Mouse (Mus musculus): ENCODE data around the gene Spty2d1. TPM values are rescaled to one million over a fixed set of nuclear protein-coding genes. Genes with fewer than 3 reads are reported as not detected.
"Not testable (repeated sequence)": the region's sequence is repeated elsewhere in the genome, so short reads cannot be mapped to it uniquely, and the experiment has no call there.

The Spty2d1 gene
- polyA plus RNA-seq, 1 experiment = 11.5 TPM

DNA sequence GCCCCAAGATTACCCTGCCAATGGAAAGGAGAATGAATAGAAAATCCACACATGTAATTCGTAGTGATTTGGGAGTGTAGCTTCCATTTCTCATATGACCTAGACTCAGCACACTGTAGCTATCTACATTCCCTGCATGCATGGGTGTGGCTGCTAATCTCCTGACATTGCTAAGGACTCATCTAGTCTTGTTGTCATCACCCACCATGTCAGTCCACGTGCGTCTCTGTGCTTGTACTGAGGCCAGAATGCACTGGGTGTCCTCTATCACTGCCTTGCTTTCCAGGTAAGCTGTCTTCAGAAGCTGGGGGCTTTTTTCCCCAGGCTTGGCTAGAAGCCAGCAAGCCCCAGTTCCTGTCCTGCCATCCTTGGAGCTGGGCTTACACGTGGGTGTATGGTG, 18.8 kb downstream of the Spty2d1 start:
- not testable (repeated sequence) for DNase-seq (ENCODE audit: low spot score)

GRCm38 (mm10) chr7:46987073-46987472, 21.1 kb downstream of the Spty2d1 start:
- DNase-seq (ENCODE audit: low spot score) = no peak

DNA sequence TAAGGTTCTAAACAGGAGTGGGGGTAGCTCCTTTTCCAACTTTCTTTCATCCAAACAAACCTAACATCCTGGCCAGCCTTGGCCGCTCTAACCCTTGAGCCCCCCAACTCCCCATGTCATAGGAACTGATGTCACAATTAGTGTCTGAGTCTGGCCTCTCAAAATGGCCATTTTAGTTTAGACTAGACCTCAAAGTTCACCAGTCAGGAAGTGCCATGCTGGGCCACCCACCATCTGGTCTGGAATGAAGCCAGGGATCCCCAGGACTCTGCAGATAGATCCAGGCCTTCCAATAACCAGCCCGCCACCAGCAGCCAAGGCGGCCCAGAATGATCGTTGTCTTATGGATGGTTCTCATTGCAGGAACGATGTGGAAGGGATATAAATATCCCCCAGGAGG, 21.6 kb downstream of the Spty2d1 start:
- DNase-seq (ENCODE audit: low spot score) = no peak

- no peak for DNase-seq (ENCODE audit: low spot score)
These were observed 22.3 kb downstream of the Spty2d1 start for GRCm38 (mm10) chr7:46985718-46986505.

DNA sequence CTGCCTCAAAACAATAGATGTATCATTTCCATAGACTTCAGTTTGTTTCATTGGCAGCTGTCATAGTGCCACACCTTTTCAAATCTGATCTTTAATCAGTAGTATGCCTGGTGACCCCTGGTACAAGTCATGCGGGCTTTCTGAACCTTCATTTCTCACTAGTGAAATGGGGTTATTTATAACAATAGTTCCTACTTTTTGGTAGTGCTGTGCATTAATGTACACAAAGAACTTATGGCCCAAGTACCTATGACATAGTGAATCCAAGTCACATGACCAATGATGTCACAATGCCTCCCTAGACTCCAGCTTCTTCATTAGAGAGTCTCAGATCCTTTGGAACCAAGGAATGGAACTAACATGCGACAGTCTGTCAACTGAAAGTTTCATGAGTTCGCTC, 24.9 kb downstream of the Spty2d1 start, which contains the start of gene Gm9999:
Gm9999 (plus strand) TSS at position 301 of the 400 bp plus-strand sequence.
- DNase-seq (ENCODE audit: low spot score) = no peak

DNA sequence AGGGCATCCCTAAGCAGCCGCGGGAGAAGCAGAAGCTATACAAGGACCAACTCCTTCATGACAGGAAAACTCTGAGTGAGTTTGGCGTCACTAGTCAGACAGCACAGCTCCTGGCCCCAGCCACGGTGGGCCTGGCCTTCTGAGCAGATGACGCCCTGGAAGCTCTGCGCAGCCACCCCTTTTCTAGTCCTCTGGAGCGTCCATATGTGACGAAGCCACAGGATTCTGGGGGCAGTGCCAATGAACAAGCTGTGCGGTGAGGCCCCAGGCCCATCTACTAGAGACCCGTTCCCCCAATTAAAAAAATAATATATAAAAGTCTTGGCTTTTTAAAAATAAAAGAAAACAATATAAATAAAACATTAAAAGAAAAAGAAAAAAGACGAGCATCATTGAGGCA, 32.8 kb downstream of the Spty2d1 start:
- DNase-seq (ENCODE audit: low spot score) = no peak

- no peak for DNase-seq (ENCODE audit: low spot score)
These were observed 33.6 kb downstream of the Spty2d1 start for GRCm38 (mm10) chr7:46974648-46975047.

DNA sequence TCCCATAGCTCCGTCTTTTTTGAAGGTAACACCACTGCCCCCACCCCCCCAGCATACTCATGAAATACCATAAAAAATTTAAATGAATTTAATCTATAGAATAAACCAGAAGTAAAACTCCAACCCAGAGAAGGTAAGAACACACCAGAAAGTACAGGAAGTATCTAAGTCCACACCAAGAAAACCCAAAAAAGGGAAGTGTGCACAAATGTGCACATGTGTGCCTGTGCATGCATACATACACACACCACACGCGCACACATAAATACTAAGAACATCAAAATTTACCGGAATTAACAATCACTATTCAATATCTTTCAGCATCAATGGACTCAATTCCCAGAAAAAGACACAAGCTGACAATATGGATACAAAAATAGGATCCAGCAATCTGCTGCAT, 38.3 kb downstream of the Spty2d1 start:
- no peak for DNase-seq (ENCODE audit: low spot score)

DNA sequence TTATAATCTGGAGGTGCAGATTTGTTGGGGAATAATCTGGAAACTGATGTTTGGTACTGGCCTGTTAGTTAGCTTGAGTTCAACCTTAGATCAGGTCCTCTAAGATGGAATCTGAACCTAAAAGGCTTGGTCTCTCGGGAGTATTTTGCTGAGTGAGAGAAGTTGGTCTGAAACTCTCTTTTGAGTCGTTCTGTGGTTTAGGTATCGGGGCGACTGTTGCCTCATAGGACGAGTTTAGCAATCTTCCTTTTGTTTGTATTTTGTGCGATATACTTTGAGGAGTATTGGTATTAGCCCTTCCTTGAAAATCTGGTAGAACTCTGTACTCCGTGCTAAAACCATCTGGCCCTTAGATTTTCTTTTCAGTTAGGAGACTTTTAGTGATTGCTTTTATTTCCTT, 44.1 kb downstream of the Spty2d1 start:
- no peak for DNase-seq (ENCODE audit: low spot score)

DNA sequence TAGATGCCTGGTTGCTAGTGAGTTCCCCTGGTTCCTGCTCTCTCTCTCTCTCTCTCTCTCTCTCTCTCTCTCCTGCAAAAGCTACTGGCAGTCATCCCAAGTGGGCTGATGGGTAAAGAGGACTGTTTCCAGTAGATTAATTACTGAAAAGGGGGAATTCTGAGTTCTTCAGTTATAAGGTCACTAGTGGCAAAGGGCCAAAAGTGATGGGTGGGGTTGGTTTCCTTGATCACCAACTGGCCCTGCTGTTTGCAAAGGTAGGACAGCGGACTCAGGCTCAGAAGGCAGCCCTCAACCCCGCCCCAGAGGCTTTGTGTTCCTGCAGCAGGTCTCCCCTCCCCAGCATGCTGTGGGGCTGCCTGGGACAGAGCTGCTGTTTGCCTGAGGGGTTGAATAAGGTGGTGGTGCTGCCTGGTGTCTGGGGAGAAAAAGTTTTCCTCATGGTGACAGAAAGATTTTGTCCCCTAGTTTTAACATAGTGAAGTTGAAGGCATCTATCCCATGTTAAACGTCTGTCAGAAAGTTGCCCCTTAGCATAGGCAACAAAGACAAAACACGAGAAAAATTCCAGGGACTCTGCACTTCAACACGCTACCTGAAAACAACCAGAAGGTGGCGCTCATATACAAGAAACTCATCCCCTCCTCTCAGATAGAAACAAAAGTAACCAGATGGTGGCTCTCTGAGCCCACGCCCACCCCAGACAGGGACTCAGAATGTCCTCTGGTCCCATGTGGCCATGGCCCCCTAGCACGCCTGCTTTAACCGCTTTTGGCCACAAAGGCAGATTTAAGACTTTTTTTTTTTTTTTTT, 45.2 kb downstream of the Spty2d1 start:
- no peak for DNase-seq (ENCODE audit: low spot score)

DNA sequence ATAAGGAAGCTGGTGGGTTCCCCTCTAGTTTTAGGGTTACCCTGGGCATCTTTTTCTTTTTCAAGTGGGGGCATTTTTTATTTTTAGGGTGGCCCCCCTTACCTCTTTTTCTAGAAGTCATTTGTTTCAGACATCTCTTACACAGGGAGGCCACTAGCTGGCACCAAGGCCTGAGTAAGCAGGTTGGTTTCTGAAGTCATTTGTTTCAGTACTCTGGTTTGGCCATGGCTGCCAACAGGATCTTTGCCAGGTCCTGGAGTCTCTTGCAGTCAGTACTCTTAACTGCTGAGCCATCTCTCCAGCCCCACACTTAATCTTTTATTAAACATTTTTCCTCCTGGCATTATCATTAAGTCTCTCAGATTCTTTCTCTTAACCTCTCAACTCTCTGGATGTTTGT, 46.1 kb downstream of the Spty2d1 start:
- DNase-seq (ENCODE audit: low spot score) = no peak

GRCm38 (mm10) chr7:46960991-46961390, 47.2 kb downstream of the Spty2d1 start:
- no peak for DNase-seq (ENCODE audit: low spot score)

DNA sequence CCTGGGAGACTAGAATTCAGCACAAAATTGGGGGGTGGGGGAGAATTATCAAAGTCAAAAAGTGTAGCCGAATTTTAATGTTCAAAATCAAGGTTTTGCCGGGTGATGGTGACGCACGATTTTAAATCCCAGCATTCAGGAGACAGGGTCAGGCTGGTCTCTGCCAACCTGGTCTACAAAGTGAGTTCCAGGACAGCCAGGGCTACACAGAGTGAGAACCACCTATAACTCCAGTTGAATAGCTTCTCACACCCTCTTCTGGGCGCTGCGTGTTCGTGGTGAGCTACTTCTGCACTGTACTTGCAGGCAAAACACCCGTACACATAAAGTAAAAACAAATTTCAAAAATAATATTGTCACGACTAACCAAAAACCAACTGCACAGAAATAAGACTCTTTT, 49.4 kb downstream of the Spty2d1 start:
- DNase-seq (ENCODE audit: low spot score) = no peak

DNA sequence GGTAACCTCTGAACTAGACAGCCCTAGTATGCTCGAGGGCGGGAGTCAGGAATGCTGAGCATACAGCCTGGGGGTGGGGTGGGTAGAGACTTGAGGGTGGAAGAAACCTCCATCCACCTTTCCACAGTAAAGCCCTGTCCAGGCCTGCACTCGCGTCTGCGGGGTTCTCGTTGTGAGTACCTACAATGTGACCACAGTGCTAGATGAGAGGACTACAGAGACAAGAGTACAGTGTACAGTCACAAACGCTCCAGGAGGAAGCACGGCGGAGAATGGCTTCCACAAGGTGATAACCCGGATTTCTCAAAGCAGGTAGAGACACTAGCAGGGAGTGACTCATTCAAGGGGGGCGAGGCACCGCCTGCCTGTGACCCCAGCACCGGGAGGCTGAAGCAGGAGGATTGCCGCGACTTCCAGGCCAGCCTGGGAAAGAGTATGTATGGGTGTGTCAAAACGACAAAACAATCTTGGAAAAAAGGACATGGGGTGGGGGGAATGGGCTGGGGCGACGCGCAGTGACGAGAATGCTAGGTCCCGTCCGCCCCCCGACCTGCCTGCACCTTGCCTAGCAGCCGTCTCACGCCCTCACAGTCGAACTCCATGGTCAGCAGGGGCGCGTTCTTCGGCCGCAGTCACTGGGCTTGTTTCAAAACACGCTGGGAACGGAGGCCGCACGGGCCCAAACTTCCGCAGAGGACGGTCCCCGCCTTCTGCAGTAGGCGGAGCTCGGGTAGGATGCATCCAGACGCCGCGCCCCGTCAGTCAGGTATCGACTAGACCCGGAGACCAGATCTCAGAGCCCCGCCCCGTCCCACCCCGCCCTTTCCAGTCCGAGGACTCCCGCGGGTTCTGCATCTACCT, 50.1 kb downstream of the Spty2d1 start, which contains the start of gene Uevld:
Uevld (minus strand) TSS at position 697 of the 861 bp plus-strand sequence.
- DNase-seq (ENCODE audit: low spot score) = peak; percentile 93

Other genes starting within 250 kb of the Spty2d1 start
- 22.3 and 23.1 TPM in 2 replicates for gene Hps5, start 212.3 kb downstream of the Spty2d1 start, polyA plus RNA-seq (2012; rRNA removed)
- gene Gtf2h1, start 212.3 kb downstream of the Spty2d1 start, polyA plus RNA-seq (2012; rRNA removed) = 27.8 and 30.3 TPM in 2 replicates
- 354 and 368 TPM in 2 replicates for gene Ldha, start 166.9 kb downstream of the Spty2d1 start, polyA plus RNA-seq (2012; rRNA removed)
- not detected in 2 replicates for gene Ldhc, start 147.2 kb downstream of the Spty2d1 start, polyA plus RNA-seq (2012; rRNA removed)
- 43.6 and 44.5 TPM in 2 replicates for gene Tsg101, start 88.4 kb downstream of the Spty2d1 start, polyA plus RNA-seq (2012; rRNA removed)
- gene Uevld, start 49.9 kb downstream of the Spty2d1 start, polyA plus RNA-seq (2012; rRNA removed) = 11.7 and 12.0 TPM in 2 replicates
- not detected in 2 replicates for gene Gm9999, start 24.8 kb downstream of the Spty2d1 start, polyA plus RNA-seq (2012; rRNA removed)
- gene Tmem86a, start 42.2 kb upstream of the Spty2d1 start, polyA plus RNA-seq (2012; rRNA removed) = 15.5 and 23.6 TPM in 2 replicates
- 0.08 and 0.24 TPM in 2 replicates for gene Ptpn5, start 125.3 kb upstream of the Spty2d1 start, polyA plus RNA-seq (2012; rRNA removed)
- not detected in 2 replicates for gene Mrgpra6, start 196.5 kb upstream of the Spty2d1 start, polyA plus RNA-seq (2012; rRNA removed)
- not detected in 2 replicates for gene Mrgpra9, start 244.4 kb upstream of the Spty2d1 start, polyA plus RNA-seq (2012; rRNA removed)

Data from urinary bladder, adult 2 months (tissue).